Mouse (Mus musculus) small intestine, adult 2 months (tissue): Measurements from ENCODE around the gene Rnf216.

Source experiments
- CTCF ChIP-seq: fragments of 200-500 bp; IDR thresholded peaks from 2 replicates; pipeline ENCODE4 v1.5.1; 2012; ENCODE audit warnings: low read depth, mild to moderate bottlenecking, control low read depth, inconsistent platforms, low read length, moderate library complexity, mixed read lengths; ENCODE audit not compliant: insufficient replicate concordance, insufficient read length; ENCODE audit errors: extremely low read depth
- POLR2A ChIP-seq: fragments of 200-500 bp; IDR thresholded peaks from 2 replicates; pipeline ENCODE4 v1.6.1; 2012; ENCODE audit warnings: low read depth, mild to moderate bottlenecking, control low read depth, inconsistent platforms, low read length, moderate library complexity

- TF ChIP-seq POLR2A (no peak), CTCF (no peak)
Observed at GRCm38 (mm10) chr5:143155534-143155933, 42.7 kb upstream of the Rnf216 start.
